Mouse (Mus musculus) hindbrain, embryonic 13.5 days (tissue): ENCODE measurements around the gene Ints2. TPM values are rescaled to one million over a fixed set of nuclear protein-coding genes. Genes with fewer than 3 reads are reported as not detected.
"Not testable (repeated sequence)": the region's sequence is repeated elsewhere in the genome, so short reads cannot be mapped to it uniquely, and the experiment has no call there.

ENCODE experiments used
- ATAC-seq: fragments of 200-750 bp; cut with Nextera tagmentation; 2 replicates; pipeline ENCODE4 v1.8.0; 2017; ENCODE audit warnings: moderate TSS enrichment; ENCODE audit not compliant: low FRiP score
- H3K27ac ChIP-seq: fragments of 300-500 bp; sonication (generic); 2 replicates; pipeline ENCODE4 v1.5.1; 2015; ENCODE audit warnings: inconsistent platforms, mild to moderate bottlenecking, moderate library complexity
- H3K27me3 ChIP-seq: fragments of 300-500 bp; sonication (generic); 2 replicates; pipeline ENCODE4 v1.6.1; 2015; ENCODE audit warnings: mild to moderate bottlenecking, inconsistent platforms
- H3K36me3 ChIP-seq: fragments of 300-500 bp; sonication (generic); 2 replicates; pipeline ENCODE4 v1.6.1; 2015; ENCODE audit warnings: mild to moderate bottlenecking, inconsistent platforms
- H3K4me1 ChIP-seq: fragments of 300-500 bp; sonication (generic); replicated peaks from 2 replicates; pipeline ENCODE4 v1.6.1; 2015; ENCODE audit warnings: inconsistent platforms
- H3K4me2 ChIP-seq: fragments of 300-500 bp; sonication (generic); 2 replicates; pipeline ENCODE4 v1.6.1; 2015; ENCODE audit warnings: inconsistent platforms, mild to moderate bottlenecking, moderate library complexity
- H3K4me3 ChIP-seq: fragments of 300-500 bp; sonication (generic); 2 replicates; pipeline ENCODE4 v1.5.1; 2015; ENCODE audit warnings: mild to moderate bottlenecking, inconsistent platforms
- H3K9ac ChIP-seq: fragments of 300-500 bp; sonication (generic); 2 replicates; pipeline ENCODE4 v1.6.1; 2015; ENCODE audit warnings: mild to moderate bottlenecking, inconsistent platforms
- H3K9me3 ChIP-seq: fragments of 300-500 bp; sonication (generic); 2 replicates; pipeline ENCODE4 v1.6.1; 2016; ENCODE audit warnings: inconsistent platforms
- WGBS: fragments of 180-500 bp; shearing (Covaris S2); methylation state at CpG from one replicate; pipeline ENCODE4 v1.1.7; 2015; 5-methylcytosine and 5-hydroxymethylcytosine counted together
- polyA plus RNA-seq: library from polyadenylated mRNA; unstranded; fragments of >200 nt; fragmentation: Nextera tagmentation; extraction: Ambion mirVana; gene quantifications from 2 replicates; pipeline ENCODE4 v1.2.1, GENCODE M21; 2015

Ints2 gene
- polyA plus RNA-seq, 1 experiment from 2014 or later = 27.3 TPM

DNA sequence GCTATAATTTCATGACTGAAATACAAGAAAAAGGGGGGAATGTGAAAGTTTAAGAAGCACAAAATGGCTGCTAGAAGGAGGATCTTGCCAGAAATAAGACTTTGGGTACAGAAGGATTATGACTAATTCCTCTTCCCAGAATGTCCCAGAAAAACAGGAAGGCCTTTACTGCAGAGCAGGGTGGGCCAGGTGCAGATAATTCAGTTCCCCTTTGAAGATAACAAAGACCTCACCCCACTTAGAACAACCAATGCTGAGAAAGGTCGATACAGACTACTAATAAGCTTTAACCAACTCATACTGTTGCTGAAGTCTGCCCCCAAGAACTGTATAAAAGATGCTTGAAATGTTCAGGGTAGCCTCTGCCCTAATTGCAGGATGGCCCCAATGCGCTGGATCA lies 48.3 kb downstream of the Ints2 start:
- no peak overlapping the region for H3K27ac ChIP-seq
- no peaks in the 10 kb centered on the region for H3K27me3 ChIP-seq
- H3K36me3 ChIP-seq = peaks cover 68% of the 10 kb centered on the region
- no peak for ATAC-seq
- no peak overlapping the region for H3K9ac ChIP-seq
- no peak overlapping the region for H3K4me2 ChIP-seq
- no peak overlapping the region for H3K4me3 ChIP-seq
- H3K9me3 ChIP-seq = peaks cover 11% of the 10 kb centered on the region
- 96% methylated on average over 2 of the region's 2 CpGs for WGBS
- no peaks in the 10 kb centered on the region for H3K4me1 ChIP-seq

DNA sequence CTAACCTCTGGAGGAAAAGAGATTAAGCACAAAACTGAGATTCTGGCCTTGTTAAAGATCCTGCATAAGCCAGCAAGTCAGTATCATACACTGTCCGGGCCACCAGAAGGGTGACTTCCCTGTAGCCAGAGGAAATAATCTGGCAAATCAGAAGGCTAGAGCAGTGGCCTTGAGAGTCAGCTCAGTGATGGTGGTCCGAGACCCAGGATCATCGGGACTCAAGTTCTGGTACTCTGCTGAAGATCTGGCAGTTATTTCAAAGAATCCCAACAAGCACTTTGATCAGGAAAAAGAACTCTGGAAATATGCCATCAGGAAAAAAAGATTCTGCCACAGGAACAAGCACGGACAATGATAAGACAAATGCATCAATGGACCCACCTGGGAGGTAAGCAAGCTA lies 51.5 kb downstream of the Ints2 start:
- Histone ChIP-seq H3K27ac (no peak overlapping the region), H3K9ac (no peak overlapping the region), H3K4me2 (no peak overlapping the region), H3K36me3 (peaks cover 67% of the 10 kb centered on the region), H3K4me1 (peaks cover 12% of the 10 kb centered on the region), H3K27me3 (no peaks in the 10 kb centered on the region), H3K9me3 (peaks cover 22% of the 10 kb centered on the region), H3K4me3 (no peak overlapping the region)
- ATAC-seq = no peak
- WGBS = 99% methylated on average over 4 of the region's 4 CpGs

DNA sequence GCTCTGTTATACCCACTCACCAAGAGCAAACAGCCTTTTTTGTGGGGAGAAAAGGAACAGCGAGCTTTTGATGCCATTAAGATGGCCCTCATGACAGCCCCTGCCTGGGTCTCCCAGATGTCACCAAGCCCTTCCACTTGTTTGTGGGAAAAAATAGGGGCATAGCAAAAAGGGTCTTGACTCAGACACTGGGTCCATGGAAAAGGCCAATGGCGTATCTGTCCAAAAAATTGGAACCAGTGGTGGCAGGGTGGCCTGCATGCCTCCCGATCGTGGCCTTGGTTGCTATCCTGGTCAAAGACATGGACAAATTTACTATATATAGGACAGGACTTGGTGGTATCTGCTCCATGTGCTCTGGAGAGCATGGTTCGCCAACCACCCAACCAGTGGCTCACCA lies 52.3 kb downstream of the Ints2 start:
- Histone ChIP-seq H3K36me3 (peaks cover 67% of the 10 kb centered on the region), H3K9ac (no peak overlapping the region), H3K9me3 (peaks cover 22% of the 10 kb centered on the region), H3K27ac (no peak overlapping the region), H3K27me3 (no peaks in the 10 kb centered on the region), H3K4me1 (peaks cover 13% of the 10 kb centered on the region), H3K4me2 (no peak overlapping the region), H3K4me3 (no peak overlapping the region)
- 98% methylated on average over 5 of the region's 5 CpGs for WGBS
- ATAC-seq = no peak

- Histone ChIP-seq H3K9ac (peak overlapping the region; percentile 83), H3K4me3 (peak overlapping the region; percentile 73), H3K9me3 (peaks cover 20% of the 10 kb centered on the region), H3K27me3 (no peaks in the 10 kb centered on the region), H3K4me1 (peaks cover 14% of the 10 kb centered on the region), H3K27ac (peak overlapping the region; percentile 71; the same call in 1 of the 2 replicates), H3K36me3 (peaks cover 45% of the 10 kb centered on the region), H3K4me2 (peak overlapping the region; percentile 73)
- WGBS = 49% methylated on average over 16 of the region's 16 CpGs
- no peak for ATAC-seq
These were observed 55.3 kb downstream of the Ints2 start for GRCm38 (mm10) chr11:86201901-86202675.

GRCm38 (mm10) chr11:86201037-86201786 lies 56.2 kb downstream of the Ints2 start, which contains the start of gene Brip1:
TSS of gene Brip1 (minus strand) at chr11:86201193.
- Histone ChIP-seq H3K9ac (peak within 1 kb of the TSS; percentile 83), H3K4me1 (peaks cover 14% of the 10 kb centered on the region), H3K27ac (peak within 1 kb of the TSS; percentile 71), H3K4me2 (peak within 1 kb of the TSS; percentile 85), H3K27me3 (no peaks in the 10 kb centered on the region), H3K4me3 (peak within 1 kb of the TSS; percentile 73), H3K9me3 (peaks cover 19% of the 10 kb centered on the region), H3K36me3 (peaks cover 37% of the 10 kb centered on the region)
- ATAC-seq = peak; percentile 99
- 0% methylated on average over 60 of the region's 60 CpGs for WGBS

GRCm38 (mm10) chr11:86200460-86201021 lies 56.8 kb downstream of the Ints2 start:
- peak; percentile 71 for ATAC-seq
- Histone ChIP-seq H3K4me3 (peak overlapping the region; percentile 73), H3K27me3 (no peaks in the 10 kb centered on the region), H3K36me3 (peaks cover 30% of the 10 kb centered on the region), H3K4me2 (peak overlapping the region; percentile 85), H3K4me1 (peaks cover 14% of the 10 kb centered on the region), H3K9me3 (peaks cover 19% of the 10 kb centered on the region), H3K27ac (0 out of 2 replicates have a peak overlapping the region, but pooled peaks have one; percentile 44), H3K9ac (peak overlapping the region; percentile 71)
- under 1% methylated on average over 21 of the region's 21 CpGs for WGBS

GRCm38 (mm10) chr11:86199733-86200132 lies 57.6 kb downstream of the Ints2 start:
- WGBS = 56% methylated on average over 4 of the region's 4 CpGs
- H3K4me3 ChIP-seq = no peak overlapping the region
- no peak overlapping the region for H3K27ac ChIP-seq
- no peak for ATAC-seq
- no peaks in the 10 kb centered on the region for H3K27me3 ChIP-seq
- H3K4me1 ChIP-seq = peaks cover 14% of the 10 kb centered on the region
- peaks cover 22% of the 10 kb centered on the region for H3K36me3 ChIP-seq
- H3K4me2 ChIP-seq = peak overlapping the region; percentile 85; the same call in 1 of the 2 replicates
- no peak overlapping the region for H3K9ac ChIP-seq
- H3K9me3 ChIP-seq = peaks cover 17% of the 10 kb centered on the region

DNA sequence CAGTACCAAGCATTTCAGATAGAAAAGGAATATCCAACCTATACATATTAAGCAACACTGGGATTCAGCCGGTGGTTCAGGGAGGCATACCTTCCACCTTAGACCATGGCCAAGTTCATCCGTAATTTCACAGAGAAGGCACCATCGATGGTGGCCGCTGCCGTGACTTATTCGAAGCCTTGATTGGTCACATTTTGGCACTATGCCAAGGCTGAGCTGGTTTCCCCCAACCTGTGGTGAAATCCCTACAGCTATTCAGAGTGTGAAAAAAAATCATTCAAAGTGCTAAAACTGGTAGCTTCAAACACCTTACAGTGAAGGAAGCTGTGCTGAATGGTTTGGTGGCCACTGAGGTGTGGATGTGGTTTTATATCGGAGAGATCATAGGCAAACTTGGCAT lies 72.2 kb downstream of the Ints2 start:
- not testable (repeated sequence) for H3K27ac ChIP-seq, H3K4me2 ChIP-seq, H3K9ac ChIP-seq, H3K9me3 ChIP-seq, H3K36me3 ChIP-seq, H3K4me3 ChIP-seq, ATAC-seq, H3K4me1 ChIP-seq, H3K27me3 ChIP-seq
- WGBS = 89% methylated on average over 7 of the region's 7 CpGs

GRCm38 (mm10) chr11:86175833-86176232 lies 81.5 kb downstream of the Ints2 start:
- WGBS = 81% methylated on average over 3 of the region's 3 CpGs
- no peak overlapping the region for H3K4me2 ChIP-seq
- H3K36me3 ChIP-seq = no peaks in the 10 kb centered on the region
- H3K4me3 ChIP-seq = no peak overlapping the region
- H3K4me1 ChIP-seq = no peaks in the 10 kb centered on the region
- no peaks in the 10 kb centered on the region for H3K27me3 ChIP-seq
- ATAC-seq = no peak
- no peak overlapping the region for H3K9ac ChIP-seq
- no peaks in the 10 kb centered on the region for H3K9me3 ChIP-seq
- no peak overlapping the region for H3K27ac ChIP-seq

DNA sequence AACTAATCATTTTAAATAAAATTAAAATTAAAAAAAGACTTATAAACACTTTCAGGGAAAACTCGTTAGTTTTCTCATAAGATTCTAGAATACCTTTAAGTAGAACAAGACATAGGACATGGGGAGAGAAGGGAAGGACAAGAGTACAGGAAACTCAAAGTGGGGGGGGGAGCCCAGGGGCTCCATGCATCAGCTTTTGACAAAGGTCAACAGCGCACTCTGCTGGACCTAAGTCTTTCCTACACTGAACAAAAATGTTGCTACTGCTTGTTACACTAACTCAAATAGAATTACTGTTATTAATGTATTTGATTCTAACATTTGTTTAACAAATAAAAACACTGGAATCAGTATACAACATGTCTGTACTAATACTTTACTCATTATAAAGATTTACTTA lies 83.2 kb downstream of the Ints2 start:
- no peak overlapping the region for H3K9ac ChIP-seq
- 50% methylated on average over 2 of the region's 2 CpGs for WGBS
- no peak overlapping the region for H3K4me2 ChIP-seq
- no peak overlapping the region for H3K27ac ChIP-seq
- H3K4me1 ChIP-seq = no peaks in the 10 kb centered on the region
- H3K9me3 ChIP-seq = no peaks in the 10 kb centered on the region
- H3K4me3 ChIP-seq = no peak overlapping the region
- no peaks in the 10 kb centered on the region for H3K36me3 ChIP-seq
- no peaks in the 10 kb centered on the region for H3K27me3 ChIP-seq
- no peak for ATAC-seq

DNA sequence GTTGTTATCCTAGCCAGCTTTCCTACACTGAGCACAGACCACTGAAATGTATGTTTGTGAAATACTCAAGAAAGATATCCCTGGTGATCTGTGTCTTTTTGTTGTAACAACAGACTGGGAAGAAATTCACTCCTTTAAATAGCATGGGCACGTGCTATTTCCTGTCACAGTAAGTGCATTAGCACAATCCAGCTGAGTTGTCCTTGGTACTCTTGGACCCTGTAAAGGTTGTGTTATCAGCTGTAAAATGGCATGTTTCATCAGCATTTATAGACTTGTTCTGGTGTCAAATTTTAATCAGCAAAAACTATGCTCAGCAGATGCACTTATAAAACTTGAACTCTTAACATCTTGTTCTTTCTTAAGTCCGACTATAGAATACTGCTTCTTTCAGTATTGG lies 86.6 kb downstream of the Ints2 start:
- Histone ChIP-seq H3K4me3 (no peak overlapping the region), H3K4me2 (no peak overlapping the region), H3K36me3 (no peaks in the 10 kb centered on the region), H3K27me3 (no peaks in the 10 kb centered on the region), H3K9me3 (no peaks in the 10 kb centered on the region), H3K4me1 (no peaks in the 10 kb centered on the region), H3K9ac (no peak overlapping the region), H3K27ac (no peak overlapping the region)
- no peak for ATAC-seq
- WGBS = 90% methylated on average over 2 of the region's 2 CpGs
